Mouse (Mus musculus) erythroblast, embryonic 14.5 days (primary cell): ENCODE results near the gene Syt3. TPM values are rescaled to one million over a fixed set of nuclear protein-coding genes. Genes with fewer than 3 reads are reported as not detected.

ENCODE experiments used
- H3K27me3 ChIP-seq: 2 replicates; pipeline ENCODE4 v1.6.1; 2012; ENCODE audit warnings: inconsistent platforms; ENCODE audit not compliant: control insufficient read depth
- H3K36me3 ChIP-seq: 2 replicates; pipeline ENCODE4 v1.6.1; 2012; ENCODE audit warnings: mild to moderate bottlenecking, inconsistent platforms; ENCODE audit not compliant: control insufficient read depth
- H3K4me1 ChIP-seq: 2 replicates; pipeline ENCODE4 v1.6.1; 2012; ENCODE audit warnings: inconsistent platforms; ENCODE audit not compliant: control insufficient read depth
- H3K4me3 ChIP-seq: replicated peaks from 2 replicates; pipeline ENCODE3; 2012; ENCODE audit warnings: moderate library complexity, mild to moderate bottlenecking, inconsistent platforms
- H3K9me3 ChIP-seq: 2 replicates; pipeline ENCODE4 v1.6.1; 2012; ENCODE audit warnings: low read length, inconsistent platforms, mixed read lengths; ENCODE audit not compliant: control insufficient read depth
- GATA1 ChIP-seq: IDR thresholded peaks from 2 replicates; pipeline ENCODE4 v1.6.1; 2012; ENCODE audit warnings: low read length, inconsistent platforms, mixed read lengths
- TAL1 ChIP-seq: IDR thresholded peaks from 3 replicates; pipeline ENCODE4 v1.6.1; 2012; ENCODE audit warnings: low read length, inconsistent platforms, mixed read lengths
- polyA plus RNA-seq: library from polyadenylated mRNA; stranded (reverse); fragments of >175 nt; gene quantifications from 2 replicates; pipeline ENCODE4 v1.2.3, GENCODE M21; 2012

Syt3 gene
- polyA plus RNA-seq, 1 experiment, result not detected

DNA sequence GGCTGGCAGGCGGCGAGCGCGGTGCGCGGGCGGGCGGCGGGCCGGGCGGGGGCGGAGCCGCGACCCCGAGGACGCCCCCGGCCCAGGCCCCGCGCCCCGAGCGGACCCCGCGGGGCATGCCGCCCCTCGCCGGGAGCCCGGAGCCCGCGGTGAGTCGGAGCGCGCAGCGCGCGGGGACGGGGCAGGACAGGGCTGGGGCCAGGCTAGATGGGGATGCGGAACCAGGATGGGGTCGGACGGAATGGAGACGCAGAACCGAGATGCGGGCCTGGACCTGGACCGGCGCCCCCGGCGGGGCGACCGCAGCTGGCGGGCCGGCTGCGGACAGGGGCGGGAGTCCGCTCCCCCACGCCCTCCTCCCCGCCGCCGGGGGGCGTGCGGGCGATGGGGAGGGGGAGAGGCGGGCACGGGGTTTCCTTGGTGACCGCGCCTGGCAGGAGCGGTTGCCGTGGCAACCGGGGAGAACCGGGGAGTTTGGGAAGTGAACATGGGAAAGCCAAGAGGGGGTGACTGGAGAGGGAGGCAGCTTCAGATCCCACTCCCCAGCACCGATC is 45.1 kb downstream of the Syt3 start, which contains the start of gene Lrrc4b:
TSS of gene Lrrc4b (plus strand) at position 51 of the 554 bp plus-strand sequence.
- no peak for TF ChIP-seq TAL1
- no peak for TF ChIP-seq GATA1
- no peak within 1 kb of the TSS for H3K4me3 ChIP-seq
- H3K4me1 ChIP-seq, result peaks cover 18% of the 10 kb centered on the region
- peaks cover 19% of the 10 kb centered on the region for H3K9me3 ChIP-seq
- H3K36me3 ChIP-seq, result no peaks in the 10 kb centered on the region
- H3K27me3 ChIP-seq, result peaks cover 86% of the 10 kb centered on the region

DNA sequence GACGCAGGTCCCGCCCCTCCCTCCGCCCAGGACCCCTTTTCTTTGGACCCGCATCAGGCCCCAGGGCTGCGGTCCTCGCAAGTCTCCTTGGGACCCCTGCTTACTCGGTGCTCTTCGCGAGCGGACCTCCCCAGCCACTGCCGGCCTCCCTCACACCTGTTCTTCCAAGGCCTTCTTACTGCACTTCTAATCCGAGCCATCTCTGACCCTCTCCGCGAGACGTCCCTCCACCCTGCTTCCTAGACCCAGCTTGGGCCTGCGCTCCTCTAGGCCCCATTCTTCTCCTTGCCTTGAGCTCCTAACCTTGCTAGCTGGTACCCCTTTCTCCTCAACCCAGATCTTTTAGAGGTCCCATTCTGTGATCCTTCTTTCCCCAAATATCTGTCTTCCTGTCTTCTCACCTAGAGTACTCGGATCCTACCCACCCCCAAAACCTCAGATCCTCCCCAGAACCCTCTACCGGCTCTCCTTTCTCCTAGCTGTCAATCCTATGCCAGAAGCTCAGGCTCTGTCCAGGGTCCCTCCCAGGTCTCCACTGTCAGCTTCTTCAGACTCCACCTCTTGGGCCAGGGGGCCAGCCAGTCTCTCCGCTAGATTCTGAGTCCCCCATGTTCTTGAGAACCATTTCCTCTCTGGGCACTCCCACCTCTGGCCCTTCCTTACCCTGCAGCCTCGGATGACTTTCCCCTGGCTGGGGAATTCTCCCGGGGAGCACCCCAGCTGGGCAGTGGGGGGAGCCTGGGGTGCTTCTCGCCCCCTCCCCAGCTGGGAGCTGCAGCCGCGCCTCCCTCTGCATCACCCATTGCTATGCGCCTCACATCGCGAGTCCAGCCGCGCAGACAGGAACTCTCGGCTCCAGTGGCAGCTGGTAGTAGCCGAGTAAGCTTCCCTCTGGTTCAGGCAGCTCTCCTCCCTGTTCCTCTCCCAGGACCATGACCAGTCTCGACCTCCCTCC is 45.9 kb downstream of the Syt3 start:
- Histone ChIP-seq H3K9me3 (peaks cover 19% of the 10 kb centered on the region), H3K4me1 (peaks cover 25% of the 10 kb centered on the region), H3K27me3 (peaks cover 90% of the 10 kb centered on the region), H3K36me3 (no peaks in the 10 kb centered on the region), H3K4me3 (no peak overlapping the region)
- TF ChIP-seq GATA1, result no peak
- no peak for TF ChIP-seq TAL1

DNA sequence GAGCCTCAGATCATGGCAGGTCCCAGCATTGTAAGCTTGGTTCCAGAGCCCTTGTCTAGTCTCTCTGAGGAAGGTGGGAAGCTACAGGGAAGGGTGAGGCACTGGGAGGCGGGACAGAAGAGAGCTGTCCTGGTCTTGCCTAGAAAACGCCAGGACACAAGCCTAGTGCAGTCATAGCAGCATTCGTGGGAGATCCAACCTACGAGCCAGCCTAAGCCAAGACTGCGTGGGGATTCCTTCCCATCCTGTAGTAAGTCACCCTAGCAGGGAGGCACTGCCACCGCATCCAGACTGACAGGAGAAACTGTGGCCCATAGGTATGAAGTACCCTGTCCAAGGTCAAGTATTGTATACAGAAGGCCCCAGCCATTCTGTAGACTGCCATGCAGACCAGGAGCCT is 48.6 kb downstream of the Syt3 start:
- H3K36me3 ChIP-seq, result no peaks in the 10 kb centered on the region
- H3K9me3 ChIP-seq, result peaks cover 19% of the 10 kb centered on the region
- H3K4me3 ChIP-seq, result no peak overlapping the region
- TF ChIP-seq GATA1, result no peak
- peaks cover 52% of the 10 kb centered on the region for H3K4me1 ChIP-seq
- peaks cover 90% of the 10 kb centered on the region for H3K27me3 ChIP-seq

DNA sequence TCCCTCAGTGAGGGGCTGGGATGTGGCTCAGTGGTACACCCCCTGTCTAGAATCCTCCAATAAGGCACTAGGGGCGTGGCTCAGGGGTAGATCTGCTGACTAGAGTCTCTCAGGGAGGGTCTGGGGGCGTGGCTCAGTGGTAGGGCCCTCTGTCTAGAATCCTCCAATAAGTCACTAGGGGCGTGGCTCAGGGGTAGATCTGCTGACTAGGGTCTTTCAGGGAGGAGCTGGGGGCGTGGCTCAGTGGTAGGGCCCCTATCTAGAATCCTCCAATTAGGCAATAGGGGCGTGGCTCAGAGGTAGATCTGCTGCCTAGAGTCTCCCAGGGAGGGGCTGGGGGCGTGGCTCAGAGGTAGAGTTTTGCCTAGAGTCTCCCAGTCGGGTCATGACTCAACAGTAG is 49.5 kb downstream of the Syt3 start:
- H3K4me3 ChIP-seq, result no peak overlapping the region
- H3K4me1 ChIP-seq, result peaks cover 60% of the 10 kb centered on the region
- peaks cover 90% of the 10 kb centered on the region for H3K27me3 ChIP-seq
- peaks cover 16% of the 10 kb centered on the region for H3K9me3 ChIP-seq
- no peaks in the 10 kb centered on the region for H3K36me3 ChIP-seq
- TF ChIP-seq TAL1 (no peak), GATA1 (no peak)

DNA sequence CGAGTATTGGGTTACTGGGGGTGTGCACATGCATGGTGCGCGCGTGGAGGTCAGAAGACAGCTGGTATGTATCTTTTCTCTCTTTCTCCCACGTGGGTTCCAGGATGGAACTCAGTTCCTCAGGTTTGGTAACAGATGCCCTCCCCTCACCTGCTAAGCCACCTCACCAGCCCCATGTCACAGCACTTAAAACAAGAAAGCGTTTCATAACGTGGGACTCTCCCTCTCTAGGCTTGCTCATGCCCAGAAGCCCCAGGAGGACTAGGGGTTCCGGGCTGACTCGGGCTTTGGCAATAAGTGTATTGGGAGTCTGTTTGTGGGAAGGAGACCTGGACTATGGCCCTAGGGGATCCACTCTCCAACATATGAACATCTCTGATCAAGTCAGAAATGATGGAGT is 50.2 kb downstream of the Syt3 start:
- TF ChIP-seq TAL1 (no peak), GATA1 (no peak)
- no peak overlapping the region for H3K4me3 ChIP-seq
- peaks cover 86% of the 10 kb centered on the region for H3K27me3 ChIP-seq

DNA sequence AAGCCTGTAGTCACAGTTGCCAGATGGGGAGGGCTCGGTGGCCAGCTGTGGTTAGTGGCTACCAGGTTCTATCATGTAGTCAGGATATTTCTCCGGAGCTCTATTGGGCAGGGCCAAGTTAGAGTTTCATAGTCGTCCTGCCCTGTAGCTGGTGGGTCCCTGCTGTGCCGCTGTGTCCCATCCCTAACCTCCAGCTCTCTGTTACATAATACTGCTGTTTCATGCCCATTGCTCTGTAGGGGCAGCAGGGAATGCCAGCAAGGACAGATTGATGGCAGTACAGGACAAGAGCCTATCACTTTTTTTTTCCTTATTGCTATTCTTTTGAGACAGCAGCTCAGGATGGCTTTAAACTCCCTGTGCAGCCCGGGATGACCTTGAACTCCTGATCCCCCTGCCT is 51.9 kb downstream of the Syt3 start:
- no peak for TF ChIP-seq TAL1
- TF ChIP-seq GATA1, result no peak
- Histone ChIP-seq H3K4me3 (no peak overlapping the region), H3K4me1 (peaks cover 60% of the 10 kb centered on the region), H3K36me3 (no peaks in the 10 kb centered on the region), H3K9me3 (peaks cover 4% of the 10 kb centered on the region), H3K27me3 (peaks cover 86% of the 10 kb centered on the region)

More for the DNA sequence above, 50.2 kb downstream of the Syt3 start:
- Histone ChIP-seq H3K4me1 (peaks cover 60% of the 10 kb centered on the region), H3K9me3 (peaks cover 14% of the 10 kb centered on the region), H3K36me3 (no peaks in the 10 kb centered on the region)

DNA sequence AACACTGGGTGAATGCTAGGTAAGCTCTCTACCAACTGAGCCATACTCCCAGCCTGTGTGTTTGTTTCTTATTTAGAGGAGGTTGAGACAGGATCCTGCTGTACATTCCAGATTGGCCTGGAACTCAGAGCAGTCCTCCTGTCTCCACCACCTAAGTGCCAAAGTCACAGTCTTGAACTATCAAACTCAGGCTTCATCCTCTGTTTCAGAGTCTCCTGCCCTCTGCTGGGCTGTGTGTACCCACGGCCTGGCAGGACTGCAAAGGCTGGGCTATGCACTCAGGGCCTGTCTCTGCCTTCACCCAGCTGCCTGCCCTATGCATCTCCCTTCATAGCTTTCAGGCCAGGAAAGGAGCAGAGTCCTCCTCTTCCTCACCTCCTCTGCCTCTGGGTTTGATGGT is 52.4 kb downstream of the Syt3 start:
- Histone ChIP-seq H3K4me3 (no peak overlapping the region), H3K27me3 (peaks cover 86% of the 10 kb centered on the region), H3K9me3 (peaks cover 4% of the 10 kb centered on the region), H3K36me3 (no peaks in the 10 kb centered on the region), H3K4me1 (peaks cover 60% of the 10 kb centered on the region)
- TF ChIP-seq TAL1 (no peak), GATA1 (no peak)

DNA sequence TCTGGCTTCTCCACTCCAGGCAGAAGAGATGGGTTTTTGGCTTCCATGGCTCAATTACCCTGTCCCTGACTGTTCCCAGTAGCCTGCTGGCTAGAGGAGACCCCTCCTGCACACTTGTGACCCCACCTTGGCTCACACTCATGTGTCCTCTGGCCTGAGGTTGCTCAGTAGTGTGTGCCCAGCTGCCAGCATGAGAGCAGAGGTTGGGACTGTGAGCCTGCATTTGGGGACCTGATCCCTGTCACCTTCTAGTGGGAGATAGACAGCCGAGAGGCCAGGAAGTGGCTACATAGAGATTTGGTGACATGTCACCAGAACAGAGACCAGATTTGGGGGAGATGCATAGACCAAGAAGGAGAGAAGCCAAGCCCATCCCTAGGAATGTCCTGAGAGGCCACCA is 53.3 kb downstream of the Syt3 start:
- Histone ChIP-seq H3K36me3 (no peaks in the 10 kb centered on the region), H3K4me1 (peaks cover 62% of the 10 kb centered on the region), H3K9me3 (peaks cover 6% of the 10 kb centered on the region), H3K27me3 (peaks cover 86% of the 10 kb centered on the region), H3K4me3 (no peak overlapping the region)
- no peak for TF ChIP-seq TAL1
- no peak for TF ChIP-seq GATA1

DNA sequence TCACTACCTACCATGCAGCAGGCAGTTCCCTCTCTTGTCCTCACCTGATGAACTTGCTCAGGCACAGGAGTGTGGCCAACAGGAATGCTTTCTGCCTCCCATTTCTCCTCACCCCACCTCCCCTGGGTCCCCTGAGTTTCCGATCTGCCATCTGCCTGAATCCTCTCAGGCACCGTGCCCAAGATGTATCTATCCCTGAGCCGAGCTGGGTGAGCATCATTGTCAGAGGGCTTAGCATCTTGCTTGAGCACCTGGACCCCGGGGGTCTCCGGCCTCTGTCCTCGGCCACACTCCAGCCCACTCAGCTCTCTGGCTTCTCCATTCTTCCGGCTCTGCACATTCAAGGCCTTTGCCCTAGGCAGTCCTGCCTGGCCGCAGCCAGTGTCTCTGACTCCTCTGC is 54.0 kb downstream of the Syt3 start:
- no peak for TF ChIP-seq GATA1
- no peak for TF ChIP-seq TAL1
- Histone ChIP-seq H3K4me3 (no peak overlapping the region), H3K27me3 (peaks cover 87% of the 10 kb centered on the region), H3K9me3 (peaks cover 6% of the 10 kb centered on the region), H3K4me1 (peaks cover 55% of the 10 kb centered on the region), H3K36me3 (no peaks in the 10 kb centered on the region)
